Mouse (Mus musculus) lung, embryonic 14.5 days (tissue): ENCODE measurements around the gene Stard13. TPM values are rescaled to one million over a fixed set of nuclear protein-coding genes. Genes with fewer than 3 reads are reported as not detected.

Source experiments
- ATAC-seq: fragments of 200-750 bp; cut with Nextera tagmentation; 2 replicates; pipeline ENCODE4 v1.8.0; 2017; ENCODE audit warnings: mild to moderate bottlenecking, moderate TSS enrichment, moderate library complexity; ENCODE audit not compliant: insufficient read depth
- DNase-seq: peaks from one replicate; pipeline ENCODE4 v3.0.0-alpha.2; 2015
- H3K27ac ChIP-seq: fragments of 300-500 bp; sonication (generic); 2 replicates; pipeline ENCODE4 v1.5.1; 2014; ENCODE audit warnings: low read depth, mild to moderate bottlenecking, moderate library complexity
- H3K27me3 ChIP-seq: fragments of 300-500 bp; sonication (generic); 2 replicates; pipeline ENCODE4 v1.6.1; 2014; ENCODE audit warnings: low read length, control low read depth; ENCODE audit not compliant: insufficient read depth
- H3K36me3 ChIP-seq: fragments of 300-500 bp; sonication (generic); 2 replicates; pipeline ENCODE4 v1.6.1; 2014; ENCODE audit warnings: control low read depth; ENCODE audit not compliant: insufficient read depth
- H3K4me1 ChIP-seq: fragments of 300-500 bp; sonication (generic); 2 replicates; pipeline ENCODE4 v1.6.1; 2014; ENCODE audit warnings: antibody characterized with exemption, control low read depth; ENCODE audit not compliant: insufficient read depth
- H3K4me2 ChIP-seq: fragments of 300-500 bp; sonication (generic); 2 replicates; pipeline ENCODE4 v1.6.1; 2014; ENCODE audit warnings: mild to moderate bottlenecking
- H3K4me3 ChIP-seq: fragments of 300-500 bp; sonication (generic); 2 replicates; pipeline ENCODE4 v1.5.1; 2014; ENCODE audit warnings: low read depth, low read length
- H3K9ac ChIP-seq: fragments of 300-500 bp; sonication (generic); 2 replicates; pipeline ENCODE4 v1.6.1; 2014
- H3K9me3 ChIP-seq: fragments of 300-500 bp; sonication (generic); 2 replicates; pipeline ENCODE4 v1.6.1; 2016; ENCODE audit warnings: low read depth, low read length, control low read depth
- CTCF ChIP-seq: IDR thresholded peaks from 2 replicates; pipeline ENCODE4 v1.5.1; 2016; ENCODE audit warnings: antibody characterized with exemption, low read depth
- WGBS: fragments of 180-500 bp; shearing (Covaris S2); extraction: QIAGEN DNeasy Blood & Tissue Kit; methylation state at CpG from one replicate; pipeline ENCODE4 v1.1.7; 2014; 5-methylcytosine and 5-hydroxymethylcytosine counted together
- polyA plus RNA-seq: library from polyadenylated mRNA; unstranded; fragments of >200 nt; fragmentation: Nextera tagmentation; extraction: Ambion mirVana; gene quantifications from 2 replicates; pipeline ENCODE4 v1.2.1, GENCODE M21; 2014

The Stard13 gene
- polyA plus RNA-seq, 1 experiment from 2014 or later, result 14.5 TPM

DNA sequence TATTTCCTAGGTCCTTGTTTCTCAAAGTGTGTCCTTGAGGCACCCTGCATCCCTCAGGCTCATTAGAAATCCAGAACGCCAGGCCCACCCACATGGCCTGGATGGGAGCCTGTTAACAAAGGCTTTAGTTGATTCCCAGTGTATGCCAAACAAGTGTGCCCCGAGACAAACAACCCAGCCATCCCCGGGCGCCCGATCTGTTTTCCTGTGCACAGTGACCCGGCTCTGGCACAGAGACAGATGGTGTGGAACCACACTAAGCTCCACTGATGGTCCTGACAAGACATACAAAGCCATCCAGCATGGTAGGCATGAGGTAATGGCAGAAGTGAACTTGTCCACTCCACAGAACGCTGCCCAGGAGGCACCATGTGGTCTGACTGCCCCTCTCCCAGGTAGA lies 195.8 kb downstream of the Stard13 start:
- DNase-seq, result no peak
- no peak for TF ChIP-seq CTCF
- no peak overlapping the region for H3K9ac ChIP-seq
- no peaks in the 10 kb centered on the region for H3K9me3 ChIP-seq
- H3K27ac ChIP-seq, result no peak overlapping the region
- H3K27me3 ChIP-seq, result no peaks in the 10 kb centered on the region
- no peak overlapping the region for H3K4me3 ChIP-seq
- H3K36me3 ChIP-seq, result peaks cover 47% of the 10 kb centered on the region
- WGBS, result 85% methylated on average over 7 of the region's 7 CpGs
- no peak for ATAC-seq
- no peak overlapping the region for H3K4me2 ChIP-seq
- H3K4me1 ChIP-seq, result no peaks in the 10 kb centered on the region

DNA sequence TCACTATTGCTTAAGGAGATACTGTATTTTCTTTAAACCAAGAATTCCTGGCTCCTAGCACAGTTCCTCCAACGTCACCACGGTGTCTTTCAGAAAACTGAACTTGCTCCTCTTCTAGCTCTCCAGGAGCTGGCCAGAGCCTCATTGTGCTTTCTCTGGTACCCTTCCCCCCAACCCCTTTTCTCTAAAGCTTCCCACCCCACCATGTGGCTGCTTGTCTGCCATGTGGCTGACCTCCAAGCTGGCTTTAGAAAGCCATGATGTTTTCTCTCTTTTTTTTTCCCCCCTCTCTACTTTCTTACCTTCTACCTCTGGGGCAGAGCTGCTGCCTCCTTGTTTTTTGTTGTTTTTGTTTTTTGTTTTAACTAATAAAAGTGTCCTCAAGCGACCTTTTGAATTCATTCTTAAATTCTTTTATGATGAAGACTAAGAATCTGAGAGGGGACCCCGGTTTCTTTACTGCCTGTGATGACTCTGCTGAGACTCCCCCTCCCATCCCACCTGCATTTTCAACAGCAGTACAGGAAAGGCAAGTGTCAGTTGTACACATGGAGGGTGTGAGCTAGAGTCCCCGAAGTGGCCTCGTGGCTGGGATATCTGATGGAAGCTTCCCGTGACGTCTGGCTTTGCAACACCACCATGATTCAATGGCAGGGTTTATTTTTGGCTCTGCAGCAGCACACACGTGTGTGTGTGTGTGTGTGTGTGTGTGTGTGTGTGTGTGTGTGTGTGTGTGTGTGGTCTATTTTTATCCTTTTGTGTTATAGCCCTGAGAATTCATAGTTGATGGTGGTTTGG lies 198.7 kb downstream of the Stard13 start:
- H3K9me3 ChIP-seq, result no peaks in the 10 kb centered on the region
- DNase-seq (no peak), ATAC-seq (no peak)
- H3K4me3 ChIP-seq, result no peak overlapping the region
- H3K4me2 ChIP-seq, result no peak overlapping the region
- H3K4me1 ChIP-seq, result no peaks in the 10 kb centered on the region
- H3K9ac ChIP-seq, result no peak overlapping the region
- H3K27ac ChIP-seq, result no peak overlapping the region; the same call in 1 of the 2 replicates
- no peak for TF ChIP-seq CTCF
- H3K27me3 ChIP-seq, result no peaks in the 10 kb centered on the region
- WGBS, result 52% methylated on average over 9 of the region's 9 CpGs
- H3K36me3 ChIP-seq, result peaks cover 19% of the 10 kb centered on the region; the same call in 1 of the 2 replicates

DNA sequence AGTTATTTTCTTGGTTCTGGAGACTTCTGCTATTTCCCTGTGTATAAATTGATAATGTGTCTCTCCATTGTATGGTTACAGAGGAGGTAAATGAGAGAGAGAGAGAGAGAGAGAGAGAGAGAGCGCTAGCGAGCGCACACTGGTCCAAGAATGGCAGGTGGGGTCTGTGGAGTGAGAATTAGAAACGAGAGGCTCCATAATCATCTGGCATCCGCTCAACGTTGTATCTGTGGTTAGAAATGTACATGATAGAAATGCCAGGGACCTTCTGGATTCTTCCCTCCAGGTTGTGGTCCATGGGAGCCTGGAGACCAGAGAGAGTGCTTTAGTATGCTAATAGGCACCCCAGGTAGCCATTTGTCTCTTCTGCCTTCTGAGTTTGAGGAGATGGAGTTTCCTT lies 204.7 kb downstream of the Stard13 start:
- no peak for DNase-seq
- Histone ChIP-seq H3K27me3 (no peaks in the 10 kb centered on the region), H3K9ac (no peak overlapping the region), H3K4me2 (no peak overlapping the region), H3K4me1 (0 out of 2 replicates have a peak, but pooled peaks cover under 1% of the 10 kb centered on the region), H3K27ac (no peak overlapping the region), H3K4me3 (no peak overlapping the region), H3K36me3 (no peaks in the 10 kb centered on the region), H3K9me3 (no peaks in the 10 kb centered on the region)
- no peak for TF ChIP-seq CTCF
- ATAC-seq, result no peak
- WGBS, result 64% methylated on average over 6 of the region's 6 CpGs

DNA sequence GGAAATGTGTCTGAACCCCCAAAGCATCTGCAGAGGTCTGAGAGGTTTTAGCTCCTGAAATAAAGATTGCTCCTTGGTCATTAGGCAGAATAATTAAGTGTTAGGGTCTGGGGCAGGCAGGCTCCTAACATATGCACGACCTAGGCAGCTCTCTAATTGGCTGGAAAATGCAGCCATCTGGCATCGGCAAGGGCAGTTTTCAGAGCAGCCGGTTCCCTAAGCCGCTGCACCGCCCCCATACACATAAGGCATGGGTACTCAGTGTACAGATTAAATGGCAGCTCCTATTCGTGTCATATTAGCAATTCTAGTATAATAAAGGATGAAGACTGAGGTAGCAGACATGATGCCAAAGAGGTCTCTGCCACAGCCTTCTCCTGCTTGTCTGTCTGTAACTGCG lies 206.5 kb downstream of the Stard13 start:
- Histone ChIP-seq H3K36me3 (no peaks in the 10 kb centered on the region), H3K4me1 (peaks cover 6% of the 10 kb centered on the region; the same call in 1 of the 2 replicates), H3K4me2 (no peak overlapping the region), H3K4me3 (no peak overlapping the region), H3K9me3 (no peaks in the 10 kb centered on the region), H3K27ac (no peak overlapping the region), H3K9ac (no peak overlapping the region), H3K27me3 (no peaks in the 10 kb centered on the region)
- ATAC-seq (0 out of 2 replicates have a peak, but pooled peaks have one; percentile 28), DNase-seq (peak; percentile 55)
- WGBS, result 43% methylated on average over 7 of the region's 7 CpGs
- TF ChIP-seq CTCF, result no peak

DNA sequence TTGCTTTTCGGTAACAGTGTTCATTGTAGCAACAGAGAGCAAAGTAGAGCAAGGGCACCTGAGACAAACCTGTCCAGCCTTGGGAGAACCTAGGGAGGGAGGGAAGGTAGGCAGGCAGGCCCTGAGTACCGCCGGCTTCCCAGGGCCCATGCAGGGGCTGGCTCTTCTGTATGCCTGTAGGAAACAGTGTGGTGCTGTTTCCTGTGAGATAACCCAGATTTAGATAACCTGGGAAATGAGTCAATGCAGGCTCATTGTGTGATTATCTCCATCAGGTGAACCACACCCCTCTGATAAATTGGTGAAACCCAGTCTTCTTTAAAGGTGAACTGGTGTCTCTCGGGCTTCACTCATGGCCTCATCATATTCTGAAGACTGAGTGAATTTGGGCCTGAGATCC lies 207.6 kb downstream of the Stard13 start:
- Histone ChIP-seq H3K4me2 (no peak overlapping the region), H3K9ac (no peak overlapping the region), H3K9me3 (no peaks in the 10 kb centered on the region), H3K27ac (no peak overlapping the region), H3K36me3 (no peaks in the 10 kb centered on the region), H3K4me3 (no peak overlapping the region), H3K4me1 (peaks cover 6% of the 10 kb centered on the region; the same call in 1 of the 2 replicates), H3K27me3 (no peaks in the 10 kb centered on the region)
- WGBS, result 75% methylated on average over 4 of the region's 4 CpGs
- ATAC-seq (no peak), DNase-seq (no peak)
- TF ChIP-seq CTCF, result no peak

DNA sequence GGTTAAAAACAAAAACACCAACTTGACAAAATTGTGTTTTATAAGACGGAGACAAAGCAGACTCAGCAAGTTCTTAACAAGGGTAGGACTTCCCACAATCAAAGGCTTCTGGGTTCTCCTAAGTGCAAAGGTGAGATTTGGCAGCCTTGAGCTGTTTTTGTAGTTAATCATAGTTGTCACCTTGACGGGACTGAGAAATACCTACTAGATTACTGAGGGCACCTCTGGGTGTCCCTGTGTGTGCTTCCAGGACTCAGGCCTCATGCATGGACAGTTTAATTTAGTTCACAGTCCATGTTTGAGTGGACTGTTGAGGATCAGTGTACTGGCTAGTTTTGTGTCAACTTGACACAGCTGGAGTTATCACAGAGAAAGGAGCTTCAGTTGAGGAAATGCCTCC lies 209.2 kb downstream of the Stard13 start:
- 72% methylated on average over 2 of the region's 2 CpGs for WGBS
- no peaks in the 10 kb centered on the region for H3K27me3 ChIP-seq
- H3K36me3 ChIP-seq, result no peaks in the 10 kb centered on the region
- TF ChIP-seq CTCF, result no peak
- peaks cover 9% of the 10 kb centered on the region; the same call in 1 of the 2 replicates for H3K4me1 ChIP-seq
- H3K9ac ChIP-seq, result no peak overlapping the region
- H3K9me3 ChIP-seq, result no peaks in the 10 kb centered on the region
- no peak overlapping the region for H3K4me3 ChIP-seq
- H3K27ac ChIP-seq, result no peak overlapping the region
- DNase-seq (no peak), ATAC-seq (no peak)
- no peak overlapping the region for H3K4me2 ChIP-seq

DNA sequence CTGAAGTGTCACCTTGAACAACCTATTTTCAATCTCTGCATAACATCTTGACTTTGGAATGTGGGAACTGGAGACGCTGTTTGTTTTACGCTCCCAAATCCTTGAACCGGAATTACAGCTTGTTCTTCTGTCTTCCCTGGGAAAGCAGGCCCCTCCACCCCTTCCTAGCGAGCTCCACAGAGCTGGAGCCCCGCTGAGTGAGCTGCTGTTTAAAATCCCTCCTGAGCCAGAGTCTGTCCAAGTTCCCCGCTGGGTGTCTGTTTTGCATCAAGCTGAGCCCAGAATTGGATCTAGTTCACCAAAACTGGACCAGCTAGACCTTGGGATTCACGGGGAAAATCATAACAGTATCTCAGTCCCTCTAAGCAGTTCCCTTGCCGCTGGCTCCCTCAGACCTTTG lies 210.2 kb downstream of the Stard13 start:
- H3K36me3 ChIP-seq, result no peaks in the 10 kb centered on the region
- no peaks in the 10 kb centered on the region for H3K27me3 ChIP-seq
- peak; percentile 40 for ATAC-seq
- DNase-seq, result peak; percentile 69
- no peak for TF ChIP-seq CTCF
- H3K9me3 ChIP-seq, result no peaks in the 10 kb centered on the region
- H3K4me1 ChIP-seq, result peaks cover 9% of the 10 kb centered on the region; the same call in 1 of the 2 replicates
- H3K27ac ChIP-seq, result peak overlapping the region; percentile 43; the same call in 1 of the 2 replicates
- peak overlapping the region; percentile 37 for H3K4me2 ChIP-seq
- H3K4me3 ChIP-seq, result no peak overlapping the region
- peak overlapping the region; percentile 9; the same call in 1 of the 2 replicates for H3K9ac ChIP-seq
- 9% methylated on average over 8 of the region's 8 CpGs for WGBS
